Mouse (Mus musculus) lung, embryonic 16.5 days (tissue): ENCODE measurements around the gene Ankrd2. TPM values are rescaled to one million over a fixed set of nuclear protein-coding genes. Genes with fewer than 3 reads are reported as not detected.

Experiments used
- ATAC-seq: fragments of 200-750 bp; cut with Nextera tagmentation; 2 replicates; pipeline ENCODE4 v1.8.0; 2017; ENCODE audit warnings: low read depth, mild to moderate bottlenecking, moderate library complexity
- H3K27ac ChIP-seq: fragments of 300-500 bp; sonication (generic); 2 replicates; pipeline ENCODE4 v1.5.1; 2014; ENCODE audit warnings: mild to moderate bottlenecking, control low read depth, low read length
- H3K27me3 ChIP-seq: fragments of 300-500 bp; sonication (generic); 2 replicates; pipeline ENCODE4 v1.6.1; 2014; ENCODE audit warnings: low read depth, low read length, mixed read lengths; ENCODE audit not compliant: control insufficient read depth, insufficient read depth
- H3K36me3 ChIP-seq: fragments of 300-500 bp; sonication (generic); 2 replicates; pipeline ENCODE4 v1.6.1; 2014; ENCODE audit warnings: low read length; ENCODE audit not compliant: control insufficient read depth, insufficient read depth
- H3K4me1 ChIP-seq: fragments of 300-500 bp; sonication (generic); replicated peaks from 2 replicates; pipeline ENCODE4 v1.6.1; 2014; ENCODE audit warnings: low read length, mixed read lengths; ENCODE audit not compliant: control insufficient read depth, insufficient read depth
- H3K4me2 ChIP-seq: fragments of 300-500 bp; sonication (generic); 2 replicates; pipeline ENCODE4 v1.6.1; 2014; ENCODE audit warnings: low read depth, low read length, control low read depth
- H3K4me3 ChIP-seq: fragments of 300-500 bp; sonication (generic); 2 replicates; pipeline ENCODE4 v1.5.1; 2014; ENCODE audit warnings: mild to moderate bottlenecking, low read length, control low read depth
- H3K9ac ChIP-seq: fragments of 300-500 bp; sonication (generic); 2 replicates; pipeline ENCODE4 v1.6.1; 2014; ENCODE audit warnings: low read length, control low read depth
- H3K9me3 ChIP-seq: fragments of 300-500 bp; sonication (generic); 2 replicates; pipeline ENCODE4 v1.6.1; 2016; ENCODE audit warnings: low read length; ENCODE audit not compliant: control insufficient read depth
- WGBS: fragments of 180-500 bp; shearing (Covaris S2); extraction: QIAGEN DNeasy Blood & Tissue Kit; methylation state at CpG from one replicate; pipeline ENCODE4 v1.1.7; 2014; 5-methylcytosine and 5-hydroxymethylcytosine counted together
- polyA plus RNA-seq: library from polyadenylated mRNA; unstranded; fragments of >200 nt; fragmentation: Nextera tagmentation; extraction: Ambion mirVana; gene quantifications from 2 replicates; pipeline ENCODE4 v1.2.1, GENCODE M21; 2015

Ankrd2 gene
- polyA plus RNA-seq, 1 experiment from 2014 or later = 0.28 TPM

- Histone ChIP-seq H3K27ac (peak overlapping the region; percentile 91), H3K36me3 (peaks cover 4% of the 10 kb centered on the region; the same call in 1 of the 2 replicates), H3K9ac (peak overlapping the region; percentile 90), H3K4me2 (peak overlapping the region; percentile 81), H3K9me3 (no peaks in the 10 kb centered on the region), H3K4me3 (peak overlapping the region; percentile 94), H3K27me3 (no peaks in the 10 kb centered on the region), H3K4me1 (peaks cover 25% of the 10 kb centered on the region)
- 1% methylated on average over 43 of the region's 52 CpGs for WGBS
- ATAC-seq = peak; percentile 77
Measured at GRCm38 (mm10) chr19:42090637-42091141, 54.9 kb downstream of the Ankrd2 start.

Other genes with a start within 250 kb of the Ankrd2 start
- 26.8 and 28.6 TPM in 2 replicates for gene Arhgap19, start 234.0 kb upstream of the Ankrd2 start, polyA plus RNA-seq
- 8.2 and 9.1 TPM in 2 replicates for gene Frat1, start 206.0 kb upstream of the Ankrd2 start, polyA plus RNA-seq
- 2.8 and 3.3 TPM in 2 replicates for gene Frat2, start 187.9 kb upstream of the Ankrd2 start, polyA plus RNA-seq
- gene Rrp12, start 139.8 kb upstream of the Ankrd2 start, polyA plus RNA-seq = 9.9 and 11.4 TPM in 2 replicates
- 609 and 641 TPM in 2 replicates for gene Pgam1, start 124.1 kb upstream of the Ankrd2 start, polyA plus RNA-seq
- 60.0 and 65.9 TPM in 2 replicates for gene Exosc1, start 102.6 kb upstream of the Ankrd2 start, polyA plus RNA-seq
- gene Zdhhc16, start 102.5 kb upstream of the Ankrd2 start, polyA plus RNA-seq = 82.3 and 84.4 TPM in 2 replicates
- gene Mms19, start 54.8 kb upstream of the Ankrd2 start, polyA plus RNA-seq = 30.2 and 31.8 TPM in 2 replicates
- gene Ubtd1, start 54.2 kb upstream of the Ankrd2 start, polyA plus RNA-seq = 13.8 and 14.5 TPM in 2 replicates
- gene Hoga1, start 9.6 kb downstream of the Ankrd2 start, polyA plus RNA-seq = 1.3 and 2.9 TPM in 2 replicates
- gene 4933411K16Rik, start 16.2 kb downstream of the Ankrd2 start, polyA plus RNA-seq = not detected in 2 replicates
- 16.5 and 18.5 TPM in 2 replicates for gene Morn4, start 50.4 kb downstream of the Ankrd2 start, polyA plus RNA-seq
- 7.5 and 8.4 TPM in 2 replicates for gene Pi4k2a, start 54.5 kb downstream of the Ankrd2 start, polyA plus RNA-seq
- gene Avpi1, start 93.1 kb downstream of the Ankrd2 start, polyA plus RNA-seq = 84.9 and 87.6 TPM in 2 replicates
- gene Marveld1, start 111.4 kb downstream of the Ankrd2 start, polyA plus RNA-seq = 8.9 and 9.8 TPM in 2 replicates
- 26.3 and 26.4 TPM in 2 replicates for gene Zfyve27, start 128.0 kb downstream of the Ankrd2 start, polyA plus RNA-seq
- gene Sfrp5, start 166.3 kb downstream of the Ankrd2 start, polyA plus RNA-seq = 0.35 and 0.60 TPM in 2 replicates
- 0.11 and 0.40 TPM in 2 replicates for gene Golga7b, start 211.6 kb downstream of the Ankrd2 start, polyA plus RNA-seq